Mouse (Mus musculus) gastrocnemius, adult 18-20 months (tissue): ENCODE measurements around the gene Gak. TPM values are rescaled to one million over a fixed set of nuclear protein-coding genes. Genes with fewer than 3 reads are reported as not detected.
"Not testable (repeated sequence)": the region's sequence is repeated elsewhere in the genome, so short reads cannot be mapped to it uniquely, and the experiment has no call there.

Source experiments
- DNase-seq: peaks from one replicate; pipeline ENCODE4 v3.0.0; 2021; ENCODE audit warnings: low spot score
- total RNA-seq, 2 experiments: library from RNA; stranded (reverse); gene quantifications; 2 replicates each; pipeline ENCODE4 v1.2.3; 2021

Gak gene
- total RNA-seq, 2 experiments from 2014 or later, result 10.9 to 11.9 TPM

- DNase-seq, result no peak
Measured at GRCm38 (mm10) chr5:108655891-108656650, 26.5 kb upstream of the Gak start.

GRCm38 (mm10) chr5:108655381-108655780 is 25.8 kb upstream of the Gak start:
- DNase-seq, result no peak

- DNase-seq, result no peak
Measured at GRCm38 (mm10) chr5:108654444-108654990, 25.0 kb upstream of the Gak start.

GRCm38 (mm10) chr5:108653341-108653740 is 23.8 kb upstream of the Gak start:
- DNase-seq, result no peak

- peak; percentile 70 for DNase-seq
Measured at GRCm38 (mm10) chr5:108651823-108652222, 22.3 kb upstream of the Gak start.

GRCm38 (mm10) chr5:108651136-108651720 is 21.7 kb upstream of the Gak start:
- no peak for DNase-seq

- DNase-seq, result no peak
Measured at GRCm38 (mm10) chr5:108650341-108650740, 20.8 kb upstream of the Gak start.

GRCm38 (mm10) chr5:108648937-108649576 is 19.5 kb upstream of the Gak start:
- no peak for DNase-seq

- DNase-seq, result no peak
Measured at GRCm38 (mm10) chr5:108647820-108648465, 18.4 kb upstream of the Gak start.

- DNase-seq, result no peak
Measured at GRCm38 (mm10) chr5:108647311-108647710, 17.8 kb upstream of the Gak start.

- no peak for DNase-seq
Measured at GRCm38 (mm10) chr5:108646343-108646660, 16.7 kb upstream of the Gak start.

- no peak for DNase-seq
Measured at GRCm38 (mm10) chr5:108645651-108646342, 16.2 kb upstream of the Gak start.

- DNase-seq, result no peak
Measured at GRCm38 (mm10) chr5:108643674-108644073, 14.1 kb upstream of the Gak start.

- DNase-seq, result no peak
Measured at GRCm38 (mm10) chr5:108636172-108636571, 6.6 kb upstream of the Gak start.

- DNase-seq, result not testable (repeated sequence)
Measured at GRCm38 (mm10) chr5:108634088-108634487, 4.5 kb upstream of the Gak start.

GRCm38 (mm10) chr5:108633676-108634075 is 4.1 kb upstream of the Gak start:
- no peak for DNase-seq

GRCm38 (mm10) chr5:108628891-108629633 is 493 bp downstream of the Gak start:
- no peak for DNase-seq

- DNase-seq, result no peak
Measured at GRCm38 (mm10) chr5:108626050-108626660, 3.4 kb downstream of the Gak start.

GRCm38 (mm10) chr5:108621870-108622269 is 7.7 kb downstream of the Gak start:
- DNase-seq, result no peak

- DNase-seq, result no peak
Measured at GRCm38 (mm10) chr5:108610426-108610825, 19.1 kb downstream of the Gak start.
